Mouse (Mus musculus) kidney, adult 2 months (tissue): ENCODE data around the gene Pbx2. TPM values are rescaled to one million over a fixed set of nuclear protein-coding genes. Genes with fewer than 3 reads are reported as not detected.

Experiments
- DNase-seq: peaks from one replicate; pipeline ENCODE4 v3.0.0; 2021
- H3K27ac ChIP-seq: fragments of 200-500 bp; 2 replicates; pipeline ENCODE4 v1.5.1; 2012; ENCODE audit warnings: low read depth, low read length, control low read depth, inconsistent platforms; ENCODE audit not compliant: insufficient read depth
- H3K27me3 ChIP-seq: fragments of 200-500 bp; replicated peaks from 2 replicates; pipeline ENCODE4 v1.6.1; 2012; ENCODE audit warnings: mild to moderate bottlenecking, moderate library complexity, low read length, inconsistent platforms; ENCODE audit not compliant: control insufficient read depth, insufficient read depth
- H3K36me3 ChIP-seq: fragments of 200-500 bp; 2 replicates; pipeline ENCODE4 v1.6.1; 2012; ENCODE audit warnings: mild to moderate bottlenecking, moderate library complexity, low read length, inconsistent platforms; ENCODE audit not compliant: control insufficient read depth, insufficient read depth
- H3K4me1 ChIP-seq: fragments of 200-500 bp; 2 replicates; pipeline ENCODE4 v1.6.1; 2011; ENCODE audit warnings: low read length; ENCODE audit not compliant: control insufficient read depth, insufficient read depth
- H3K4me3 ChIP-seq: fragments of 200-500 bp; 2 replicates; pipeline ENCODE4 v1.5.1; 2011; ENCODE audit warnings: mild to moderate bottlenecking, low read depth, low read length, control low read depth; ENCODE audit not compliant: insufficient read depth
- CTCF ChIP-seq: fragments of 200-500 bp; conservative IDR thresholded peaks from 2 replicates; pipeline ENCODE4 v1.5.1; 2011; ENCODE audit warnings: low read depth, mild to moderate bottlenecking, control low read depth, low read length, moderate library complexity, mixed read lengths; ENCODE audit not compliant: insufficient read depth, insufficient read length
- POLR2A ChIP-seq: fragments of 200-500 bp; IDR thresholded peaks from one replicate; pipeline ENCODE4 v1.6.1; 2011; ENCODE audit warnings: low read depth, low read length, control low read depth
- WGBS: fragments of 180-500 bp; shearing (Covaris S2); methylation state at CpG from one replicate; pipeline ENCODE4 v1.1.7; 2018; 5-methylcytosine and 5-hydroxymethylcytosine counted together
- polyA plus RNA-seq: library from polyadenylated mRNA; depleted of rRNA; stranded (reverse); fragments of >200 nt; gene quantifications from 2 replicates; pipeline ENCODE4 v1.2.3, GENCODE M21; 2012

Pbx2 gene
- polyA plus RNA-seq, 1 experiment = 56.2 TPM

DNA sequence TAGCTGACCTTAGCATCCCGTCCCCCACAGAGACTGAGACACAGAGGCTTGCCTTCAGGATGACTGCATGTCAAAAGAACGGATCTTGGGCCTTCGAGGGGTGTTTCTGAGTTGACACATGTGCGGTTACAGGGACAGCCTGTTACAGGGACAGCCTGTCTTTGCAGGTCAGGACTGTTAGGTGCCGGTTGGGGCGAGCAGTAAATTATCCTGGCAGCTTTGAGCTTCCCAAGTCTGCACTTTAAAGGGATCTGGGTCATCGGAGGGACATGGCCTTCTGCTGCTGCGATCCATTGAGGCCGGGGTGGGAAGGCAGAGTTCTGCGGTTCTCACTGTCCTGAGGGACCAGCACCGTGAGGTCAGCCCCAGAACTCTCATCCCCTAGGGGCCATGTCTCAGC lies 33.7 kb upstream of the Pbx2 start:
- peak overlapping the region; percentile 21; the same call in 1 of the 2 replicates for H3K27ac ChIP-seq
- peak; percentile 14 for DNase-seq
- no peak overlapping the region for H3K4me3 ChIP-seq
- H3K4me1 ChIP-seq = no peaks in the 10 kb centered on the region
- no peaks in the 10 kb centered on the region for H3K27me3 ChIP-seq
- no peak for TF ChIP-seq POLR2A
- TF ChIP-seq CTCF = no peak
- 45% methylated on average over 11 of the region's 11 CpGs for WGBS
- H3K36me3 ChIP-seq = no peaks in the 10 kb centered on the region

DNA sequence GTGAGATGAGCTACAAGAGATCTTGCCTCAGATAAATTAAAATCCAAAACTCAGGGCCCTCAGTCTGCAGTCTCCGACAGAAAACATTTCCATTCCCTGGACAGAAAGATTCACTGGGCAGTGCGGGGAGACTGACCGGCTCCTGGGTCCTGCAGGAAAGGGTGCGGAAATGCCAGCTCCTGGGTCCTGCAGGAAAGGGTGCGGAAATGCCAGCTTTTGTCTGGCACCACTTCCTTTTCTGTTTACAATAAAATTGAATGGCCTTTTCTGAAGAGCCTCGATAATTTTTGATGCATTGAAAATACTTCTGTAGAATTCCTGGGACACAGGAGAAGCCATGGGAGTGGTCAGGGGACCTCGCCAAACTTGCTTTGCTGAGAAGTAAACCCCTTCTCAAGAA lies 31.9 kb upstream of the Pbx2 start:
- TF ChIP-seq CTCF (no peak), POLR2A (no peak)
- 77% methylated on average over 7 of the region's 7 CpGs for WGBS

DNA sequence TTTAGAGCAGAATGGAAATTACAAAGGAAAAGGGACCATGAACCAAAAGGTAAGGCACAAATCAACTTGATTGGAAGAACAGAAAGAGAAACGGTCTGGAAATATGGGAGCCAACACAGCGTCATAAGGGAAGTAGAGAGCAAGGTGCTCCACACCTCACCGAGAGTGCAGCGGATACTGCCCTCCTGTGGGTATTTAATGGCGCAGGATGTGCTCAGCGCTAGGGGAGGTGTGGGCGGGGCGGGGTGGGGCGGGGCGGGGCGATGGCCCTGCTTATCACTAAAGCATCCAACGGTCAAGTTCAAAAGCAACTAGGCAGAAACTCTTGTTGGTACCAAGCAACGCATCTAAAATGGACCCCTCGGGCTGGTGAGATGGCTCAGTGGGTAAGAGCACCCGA lies 31.2 kb upstream of the Pbx2 start:
- no peak for TF ChIP-seq CTCF
- TF ChIP-seq POLR2A = no peak
- no peak for DNase-seq
- Histone ChIP-seq H3K4me3 (no peak overlapping the region), H3K27me3 (no peaks in the 10 kb centered on the region), H3K27ac (no peak overlapping the region), H3K4me1 (no peaks in the 10 kb centered on the region), H3K36me3 (no peaks in the 10 kb centered on the region)
- 32% methylated on average over 15 of the region's 15 CpGs for WGBS

More for the DNA sequence above, 31.9 kb upstream of the Pbx2 start:
- peak overlapping the region; percentile 62; the same call in 1 of the 2 replicates for H3K27ac ChIP-seq
- H3K27me3 ChIP-seq = no peaks in the 10 kb centered on the region
- DNase-seq = no peak
- no peak overlapping the region for H3K4me3 ChIP-seq
- H3K4me1 ChIP-seq = no peaks in the 10 kb centered on the region
- no peaks in the 10 kb centered on the region for H3K36me3 ChIP-seq

DNA sequence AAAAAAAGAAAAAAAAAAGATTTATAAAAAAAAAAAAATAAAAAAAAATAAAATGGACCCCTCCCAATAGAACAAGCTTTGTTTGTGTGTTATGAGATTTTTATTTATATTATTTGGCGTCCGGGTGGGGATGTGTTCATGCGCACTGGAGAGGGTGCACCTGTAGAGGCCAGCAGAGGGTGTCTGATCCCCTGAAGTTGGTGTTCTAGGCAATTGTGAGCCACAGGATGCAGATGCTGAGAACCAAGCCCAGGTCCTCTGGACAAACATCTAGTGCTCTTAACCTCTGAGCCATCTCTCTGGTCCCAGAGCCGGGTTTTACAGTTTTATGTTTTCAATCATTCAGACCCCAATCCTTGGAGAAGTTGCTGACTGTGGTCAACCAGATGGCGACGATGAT lies 30.6 kb upstream of the Pbx2 start:
- no peaks in the 10 kb centered on the region for H3K27me3 ChIP-seq
- WGBS = 94% methylated on average over 6 of the region's 6 CpGs
- TF ChIP-seq CTCF (no peak), POLR2A (no peak)
- H3K36me3 ChIP-seq = no peaks in the 10 kb centered on the region
- no peaks in the 10 kb centered on the region for H3K4me1 ChIP-seq
- H3K4me3 ChIP-seq = no peak overlapping the region
- H3K27ac ChIP-seq = no peak overlapping the region
- DNase-seq = no peak

DNA sequence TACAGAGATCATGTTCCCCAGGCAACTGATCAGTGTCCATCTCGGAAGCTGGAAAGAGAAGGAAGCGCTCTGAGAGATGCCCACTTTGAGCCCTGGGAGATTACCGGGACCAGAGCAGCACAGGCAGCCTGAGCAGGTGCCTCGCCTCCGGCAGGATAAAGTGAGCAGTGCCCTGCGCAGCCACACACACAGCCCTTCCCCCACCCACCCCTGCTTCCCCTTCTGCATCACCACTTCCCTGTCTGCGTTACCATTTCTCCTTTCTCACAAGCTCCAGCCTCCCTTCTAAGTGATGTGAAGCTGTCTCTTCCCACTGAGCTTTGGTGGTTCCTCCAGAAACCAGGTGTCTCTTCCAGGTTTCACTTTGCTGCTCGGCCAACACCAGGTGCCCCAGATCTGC lies 29.9 kb upstream of the Pbx2 start:
- Histone ChIP-seq H3K36me3 (no peaks in the 10 kb centered on the region), H3K4me1 (no peaks in the 10 kb centered on the region), H3K27ac (no peak overlapping the region; the same call in 1 of the 2 replicates), H3K27me3 (no peaks in the 10 kb centered on the region), H3K4me3 (no peak overlapping the region)
- 43% methylated on average over 8 of the region's 8 CpGs for WGBS
- no peak for DNase-seq
- no peak for TF ChIP-seq POLR2A
- TF ChIP-seq CTCF = no peak

DNA sequence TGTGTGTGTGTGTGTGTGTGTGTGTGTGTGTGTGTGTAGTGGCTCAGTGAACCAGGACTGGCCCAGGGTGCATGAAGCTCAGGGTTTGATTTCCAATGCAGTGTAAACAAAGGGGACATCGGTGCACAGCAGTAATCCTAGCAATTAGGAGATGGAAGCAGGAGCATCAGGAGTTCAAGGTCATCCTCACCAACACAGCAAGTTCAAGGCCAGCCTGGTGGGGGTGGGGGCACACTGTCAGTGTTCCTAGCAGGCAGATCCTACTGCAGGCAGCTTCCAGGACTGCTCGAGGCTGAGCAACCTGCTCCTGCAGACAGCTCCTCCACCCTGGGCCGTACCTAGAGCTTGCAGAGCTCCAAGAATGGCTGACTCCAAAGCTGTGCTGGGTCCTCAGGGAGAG lies 28.5 kb upstream of the Pbx2 start:
- TF ChIP-seq POLR2A (no peak), CTCF (no peak)
- Histone ChIP-seq H3K27me3 (no peaks in the 10 kb centered on the region), H3K36me3 (no peaks in the 10 kb centered on the region), H3K4me1 (no peaks in the 10 kb centered on the region), H3K4me3 (no peak overlapping the region), H3K27ac (no peak overlapping the region)
- 56% methylated on average over 3 of the region's 3 CpGs for WGBS
- no peak for DNase-seq

DNA sequence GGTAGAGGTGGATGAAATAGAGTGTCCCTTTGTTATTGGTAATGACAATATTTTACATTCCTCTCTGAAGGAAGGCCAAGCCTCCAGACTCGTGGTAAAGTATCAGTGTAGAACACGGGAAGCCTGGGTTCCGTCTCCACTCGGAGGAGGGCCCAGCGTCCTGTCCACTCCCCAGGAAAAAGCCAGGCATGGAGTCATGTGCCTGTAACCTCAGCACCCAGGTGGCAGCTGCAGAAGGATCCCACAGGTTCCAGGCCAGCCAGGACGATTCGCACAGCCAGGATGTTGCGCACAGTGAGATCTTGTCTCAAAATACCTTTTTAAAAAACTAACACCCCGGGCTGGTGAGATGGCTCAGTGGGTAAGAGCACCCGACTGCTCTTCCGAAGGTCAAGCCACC lies 27.7 kb upstream of the Pbx2 start:
- TF ChIP-seq CTCF = no peak
- TF ChIP-seq POLR2A = no peak
- H3K4me1 ChIP-seq = no peaks in the 10 kb centered on the region
- H3K27me3 ChIP-seq = no peaks in the 10 kb centered on the region
- peak overlapping the region; percentile 52; the same call in 1 of the 2 replicates for H3K27ac ChIP-seq
- H3K4me3 ChIP-seq = no peak overlapping the region
- no peak for DNase-seq
- no peaks in the 10 kb centered on the region for H3K36me3 ChIP-seq
- 61% methylated on average over 11 of the region's 11 CpGs for WGBS
